8 mouse cellular contexts compared by ENCODE assay signal in genomic region chrX:75084774-75085508, GRCm38 (mm10). TPM values are rescaled to one million over a fixed set of nuclear protein-coding genes. Genes with fewer than 3 reads are reported as not detected.
A peak's percentile ranks its signal among the peaks of the same experiment; 100 is the strongest.
DNase-seq lines count a peak whose midpoint lies in the region; ATAC-seq lines count a peak whose summit lies in the region.

Gab3 (minus strand) TSS chrX:75085458.

- H3K4me2 ChIP-seq in intestine, embryonic 15.5 days (replicated peaks), result peak within 1 kb of the TSS; percentile 65
- H3K4me2 ChIP-seq in limb, embryonic 15.5 days, result peak within 1 kb of the TSS; percentile 50
- peak within 1 kb of the TSS; percentile 55 for H3K4me2 ChIP-seq in midbrain, embryonic 14.5 days (ENCODE audit: low read length)

- intact Hi-C loops in gastrocnemius, postnatal 36 days (cut with DNase I), result no loop called here

- peak; percentile 84 for ATAC-seq in activated CD4-positive, CD25-positive, alpha-beta regulatory T cell, adult 4 months
- ATAC-seq in intestine, embryonic 15.5 days, result peak; percentile 96
- ATAC-seq in limb, embryonic 15.5 days (ENCODE audit: insufficient number of reproducible peaks, low FRiP score, low TSS enrichment, low read depth), result peak; percentile 74; the same call in 1 of the 2 replicates
- ATAC-seq in midbrain, embryonic 14.5 days (ENCODE audit: low FRiP score, low TSS enrichment), result peak; percentile 86

- H3K27me3 ChIP-seq in intestine, embryonic 15.5 days (replicated peaks), result no peaks in the 10 kb centered on the region
- H3K27me3 ChIP-seq in limb, embryonic 15.5 days, result no peaks in the 10 kb centered on the region
- no peaks in the 10 kb centered on the region for H3K27me3 ChIP-seq in midbrain, embryonic 14.5 days (ENCODE audit: control insufficient read depth, insufficient read depth, low read length)

- peak within 1 kb of the TSS; percentile 40 for H3K9ac ChIP-seq in intestine, embryonic 15.5 days
- peak within 1 kb of the TSS; percentile 26; the same call in 1 of the 2 replicates for H3K9ac ChIP-seq in limb, embryonic 15.5 days
- H3K9ac ChIP-seq in midbrain, embryonic 14.5 days (replicated peaks; ENCODE audit: low read length), result peak within 1 kb of the TSS; percentile 40; the same call in 1 of the 2 replicates

- H3K4me3 ChIP-seq in intestine, embryonic 15.5 days (replicated peaks), result peak within 1 kb of the TSS; percentile 47
- H3K4me3 ChIP-seq in limb, embryonic 15.5 days, result peak within 1 kb of the TSS; percentile 49
- peak within 1 kb of the TSS; percentile 44 for H3K4me3 ChIP-seq in midbrain, embryonic 14.5 days (replicated peaks; ENCODE audit: low read depth, low read length)

- peak; percentile 66 for DNase-seq in 3T3-L1 (ENCODE audit: low read depth, low spot score)
- peak; percentile 58 for DNase-seq in embryo, embryonic 10.5 days (ENCODE audit: low spot score)
- DNase-seq in gastrocnemius, postnatal 36 days, result peak; percentile 28 to 31
- DNase-seq in midbrain, embryonic 14.5 days, result peak; percentile 71
- DNase-seq in spleen, adult 18-20 months, result peak; percentile 58 to 59

- WGBS in intestine, embryonic 15.5 days, result 7% methylated on average over 9 of the region's 17 CpGs
- WGBS in limb, embryonic 15.5 days, result 21% methylated on average over 8 of the region's 17 CpGs
- WGBS in midbrain, embryonic 14.5 days, result 12% methylated on average over 12 of the region's 17 CpGs

- no peaks in the 10 kb centered on the region for H3K36me3 ChIP-seq in intestine, embryonic 15.5 days
- H3K36me3 ChIP-seq in limb, embryonic 15.5 days, result no peaks in the 10 kb centered on the region
- no peaks in the 10 kb centered on the region for H3K36me3 ChIP-seq in midbrain, embryonic 14.5 days (ENCODE audit: control insufficient read depth, insufficient read depth, low read length)

- H3K27ac ChIP-seq in intestine, embryonic 15.5 days, result no peak within 1 kb of the TSS
- no peak within 1 kb of the TSS for H3K27ac ChIP-seq in limb, embryonic 15.5 days
- H3K27ac ChIP-seq in midbrain, embryonic 14.5 days (replicated peaks; ENCODE audit: low read depth, low read length), result no peak within 1 kb of the TSS

- no peaks in the 10 kb centered on the region for H3K9me3 ChIP-seq in intestine, embryonic 15.5 days
- H3K9me3 ChIP-seq in limb, embryonic 15.5 days, result no peaks in the 10 kb centered on the region
- no peaks in the 10 kb centered on the region for H3K9me3 ChIP-seq in midbrain, embryonic 14.5 days (ENCODE audit: control insufficient read depth, low read length)

- no peaks in the 10 kb centered on the region for H3K4me1 ChIP-seq in intestine, embryonic 15.5 days (replicated peaks)
- H3K4me1 ChIP-seq in limb, embryonic 15.5 days, result no peaks in the 10 kb centered on the region
- H3K4me1 ChIP-seq in midbrain, embryonic 14.5 days (ENCODE audit: control insufficient read depth, insufficient read depth, low read length), result no peaks in the 10 kb centered on the region

RNA-seq across cellular contexts. Expression of gene Gab3, which starts in this region (rescaled TPM):
- 10 to 100 TPM; 14.8 to 15.7 TPM for polyA plus RNA-seq in activated CD4-positive, CD25-positive, alpha-beta regulatory T cell, adult 4 months (2017; shearing (Covaris generic))
- under 1 TPM; 0.52 to 0.84 TPM for total RNA-seq in gastrocnemius, postnatal 36 days (2021)
- 1.9 and 2.7 TPM in 2 replicates for polyA plus RNA-seq in intestine, embryonic 15.5 days (2015; fragmentation: Nextera tagmentation; extraction: Ambion mirVana)
- polyA plus RNA-seq in limb, embryonic 15.5 days (2015; fragmentation: Nextera tagmentation; extraction: Ambion mirVana), result 3.5 and 3.7 TPM in 2 replicates
- 1.3 and 2.4 TPM in 2 replicates for polyA plus RNA-seq in midbrain, embryonic 14.5 days (2014; fragmentation: Nextera tagmentation; extraction: Ambion mirVana)

Comparison
In these comparisons a context has a peak if more than half of its experiments do, and no peak if none do; other contexts are left out.
1. Peak in DNase-seq in gastrocnemius, postnatal 36 days; RNA of the gene not detected or under 1 TPM.